Mouse (Mus musculus) adrenal gland, postnatal 36 days (tissue): ENCODE results near the gene Gpr101. TPM values are rescaled to one million over a fixed set of nuclear protein-coding genes. Genes with fewer than 3 reads are reported as not detected.

Experiments
- DNase-seq, 2 experiments: peaks; one replicate each; pipeline ENCODE4 v3.0.0; 2021; ENCODE audit warnings: mixed read lengths in 1 of 2
- long read RNA-seq, 2 experiments: library from polyadenylated mRNA; stranded (forward); transcript quantifications; one replicate each; pipeline ENCODE4 v2.0.0; 2021; ENCODE audit warnings: borderline sequencing depth in 2 of 2
- total RNA-seq, 2 experiments: library from RNA; stranded (reverse); gene quantifications; 2 replicates each; pipeline ENCODE4 v1.2.3; 2021

Gene Gpr101
- total RNA-seq = not detected
- long read RNA-seq, experiment 1 = 0 reads
- long read RNA-seq, experiment 2 = 0 reads

- no peak for DNase-seq
Observed at GRCm38 (mm10) chrX:57503634-57504033, at the start of gene Gpr101. Gene Gpr101 (minus strand): TSS chrX:57503757.

- no peak for DNase-seq
Observed at GRCm38 (mm10) chrX:57521117-57522095, 17.8 kb upstream of the Gpr101 start.

GRCm38 (mm10) chrX:57506247-57506646 lies 2.7 kb upstream of the Gpr101 start:
- no peak for DNase-seq

Other genes starting within 250 kb of the Gpr101 start
- gene Arhgef6, start 165.0 kb downstream of the Gpr101 start, total RNA-seq = 10 to 100 TPM; 36.6 to 42.6 TPM
- gene Rbmx, start 110.7 kb downstream of the Gpr101 start, total RNA-seq = 10 to 100 TPM; 22.8 to 31.9 TPM
- gene Gm364, start 94.6 kb downstream of the Gpr101 start, total RNA-seq = not detected